In genomic region chr6:21534820-21535219, GRCm38 (mm10) we compare ENCODE assay signal across 9 mouse cellular contexts.
A peak's percentile ranks its signal among the peaks of the same experiment; 100 is the strongest.
DNase-seq lines count a peak whose midpoint lies in the region; ATAC-seq and TF ChIP-seq lines count a peak whose summit lies in the region.
"Had no signal": no experiment of that assay in that cellular context is flagged by ENCODE, and none has a peak within 500 bp of the region (broad histone marks: within the 10 kb centered on the region; RNA-seq: fewer than 3 reads in every experiment).

No protein-coding gene starts in this region.

- H3K27ac ChIP-seq in lung, embryonic 14.5 days (ENCODE audit: low read depth), result no peak overlapping the region
- H3K27ac ChIP-seq: embryonic facial prominence, embryonic 13.5 days had no signal

- no peak overlapping the region for H3K4me3 ChIP-seq in lung, embryonic 14.5 days (ENCODE audit: low read depth, low read length)
- no peak overlapping the region for H3K4me3 ChIP-seq in lung, adult 2 months (replicated peaks; ENCODE audit: extremely low read depth, low read depth, low read length)
- H3K4me3 ChIP-seq: embryonic facial prominence, embryonic 13.5 days had no signal

- DNase-seq in adrenal gland, adult 2 months, result peak; percentile 16
- DNase-seq in adrenal gland, adult 8-10 months, result no peak
- peak; percentile 60 for DNase-seq in lung, embryonic 14.5 days
- no peak for DNase-seq in lung, adult 2 months
- DNase-seq in embryo, embryonic 10 days (ENCODE audit: low spot score), result peak; percentile 59
- DNase-seq in mesoderm, embryonic 11.5 days (ENCODE audit: low read depth, low spot score), result peak; percentile 7
- no peak for DNase-seq in MN1 (ENCODE audit: low spot score)
- DNase-seq in right cerebral cortex, postnatal 25 days, result no peak

- no peaks in the 10 kb centered on the region for H3K4me1 ChIP-seq in lung, embryonic 14.5 days (ENCODE audit: insufficient read depth)
- H3K4me1 ChIP-seq in lung, adult 2 months (ENCODE audit: control insufficient read depth, insufficient read depth, low read length), result no peaks in the 10 kb centered on the region
- H3K4me1 ChIP-seq: embryonic facial prominence, embryonic 13.5 days had no signal

- TF ChIP-seq POLR2A in lung, adult 2 months (IDR thresholded peaks at IDR 0.05; ENCODE audit: borderline replicate concordance, extremely low read depth, low read depth, low read length), result no peak

- H3K9me3 ChIP-seq in lung, embryonic 14.5 days (ENCODE audit: low read depth, low read length), result no peaks in the 10 kb centered on the region
- H3K9me3 ChIP-seq: embryonic facial prominence, embryonic 13.5 days had no signal

- H3K9ac ChIP-seq in lung, embryonic 14.5 days, result no peak overlapping the region
- H3K9ac ChIP-seq: embryonic facial prominence, embryonic 13.5 days had no signal

- H3K27me3 ChIP-seq in lung, embryonic 14.5 days (ENCODE audit: insufficient read depth, low read length), result no peaks in the 10 kb centered on the region
- H3K27me3 ChIP-seq: embryonic facial prominence, embryonic 13.5 days had no signal

- 19% methylated on average over 1 of the region's 1 CpGs for WGBS in lung, embryonic 14.5 days
- WGBS in lung, adult 2 months, result 21% methylated on average over 1 of the region's 1 CpGs

- TF ChIP-seq CTCF in lung, embryonic 14.5 days (IDR thresholded peaks at IDR 0.05; ENCODE audit: low read depth), result peak; percentile 73
- TF ChIP-seq CTCF in lung, adult 2 months (IDR thresholded peaks at IDR 0.05; ENCODE audit: insufficient read depth, low read length), result no peak

- no peak for ATAC-seq in lung, embryonic 14.5 days (ENCODE audit: insufficient read depth)

- no peaks in the 10 kb centered on the region for H3K36me3 ChIP-seq in lung, embryonic 14.5 days (ENCODE audit: insufficient read depth)
- H3K36me3 ChIP-seq: embryonic facial prominence, embryonic 13.5 days had no signal

- H3K4me2 ChIP-seq in lung, embryonic 14.5 days, result no peak overlapping the region
- H3K4me2 ChIP-seq: embryonic facial prominence, embryonic 13.5 days had no signal

Comparison
In these comparisons a context has a peak if more than half of its experiments do, and no peak if none do; other contexts are left out.
1. DNase-seq: peak in adrenal gland, adult 2 months (single experiment), lung, embryonic 14.5 days (single experiment), embryo, embryonic 10 days (single experiment) and mesoderm, embryonic 11.5 days (single experiment); none in adrenal gland, adult 8-10 months (single experiment), lung, adult 2 months (single experiment), MN1 (single experiment) and right cerebral cortex, postnatal 25 days (single experiment).